Mouse (Mus musculus): ENCODE data around the gene Timm9.

- TF ChIP-seq POLR2A (IDR thresholded peaks at IDR 0.05; ENCODE audit: insufficient read depth, low read length) (no peak), CTCF (IDR thresholded peaks at IDR 0.05; ENCODE audit: low read depth, low read length) (no peak), EP300 (IDR thresholded peaks at IDR 0.05; ENCODE audit: insufficient read depth, low read depth, low read length) (no peak)
Observed at GRCm38 (mm10) chr12:71149456-71149855, 13.0 kb upstream of the Timm9 start.

Data from ES-Bruce4 (cell line).